ENCODE assay signal across 7 mouse cellular contexts in genomic region chr11:3289803-3290639, GRCm38 (mm10). TPM values are rescaled to one million over a fixed set of nuclear protein-coding genes. Genes with fewer than 3 reads are reported as not detected.
DNase-seq lines count a peak whose midpoint lies in the region; ATAC-seq and TF ChIP-seq lines count a peak whose summit lies in the region.

No protein-coding gene starts in this region.

- peak overlapping the region; percentile 99 for H3K4me2 ChIP-seq in intestine, postnatal 0 days (replicated peaks; ENCODE audit: low read depth)
- peak overlapping the region; percentile 100 for H3K4me2 ChIP-seq in limb, embryonic 12.5 days
- peak overlapping the region; percentile 100 for H3K4me2 ChIP-seq in midbrain, embryonic 14.5 days (ENCODE audit: low read length)

- TF ChIP-seq CTCF in intestine, postnatal 0 days (IDR thresholded peaks at IDR 0.05; ENCODE audit: low read depth), result peak; percentile 78

- H3K4me3 ChIP-seq in intestine, postnatal 0 days (ENCODE audit: low read depth, low read length), result peak overlapping the region; percentile 88
- H3K4me3 ChIP-seq in limb, embryonic 12.5 days (replicated peaks), result peak overlapping the region; percentile 86
- peak overlapping the region; percentile 88 for H3K4me3 ChIP-seq in midbrain, embryonic 14.5 days (replicated peaks; ENCODE audit: low read depth, low read length)

- H3K36me3 ChIP-seq in intestine, postnatal 0 days (ENCODE audit: control insufficient read depth, insufficient read depth), result peaks cover 12% of the 10 kb centered on the region
- peaks cover 25% of the 10 kb centered on the region for H3K36me3 ChIP-seq in limb, embryonic 12.5 days
- peaks cover 23% of the 10 kb centered on the region for H3K36me3 ChIP-seq in midbrain, embryonic 14.5 days (ENCODE audit: control insufficient read depth, insufficient read depth, low read length)

- DNase-seq in adrenal gland, postnatal 10 days, result peak; percentile 86
- peak; percentile 94 for DNase-seq in embryo, embryonic 10.5 days (ENCODE audit: low spot score)
- peak; percentile 99 for DNase-seq in midbrain, embryonic 14.5 days
- DNase-seq in spleen, adult 12 weeks (ENCODE audit: low spot score), result peak; percentile 70

- ATAC-seq in granulocyte monocyte progenitor cell, adult 5-6 weeks (replicated peaks; ENCODE audit: poor library complexity, severe bottlenecking), result peak; percentile 33
- peak; percentile 62 for ATAC-seq in intestine, postnatal 0 days
- ATAC-seq in limb, embryonic 12.5 days (ENCODE audit: insufficient number of reproducible peaks, insufficient read depth, low FRiP score, low TSS enrichment, low read depth), result peak; percentile 52
- ATAC-seq in midbrain, embryonic 14.5 days (ENCODE audit: low FRiP score, low TSS enrichment), result peak; percentile 62

- H3K9me3 ChIP-seq in intestine, postnatal 0 days (ENCODE audit: control insufficient read depth), result no peaks in the 10 kb centered on the region
- no peaks in the 10 kb centered on the region for H3K9me3 ChIP-seq in limb, embryonic 12.5 days
- no peaks in the 10 kb centered on the region for H3K9me3 ChIP-seq in midbrain, embryonic 14.5 days (ENCODE audit: control insufficient read depth, low read length)

- peak overlapping the region; percentile 84 for H3K9ac ChIP-seq in intestine, postnatal 0 days (ENCODE audit: low read depth, low read length)
- peak overlapping the region; percentile 97 for H3K9ac ChIP-seq in limb, embryonic 12.5 days (replicated peaks)
- peak overlapping the region; percentile 95 for H3K9ac ChIP-seq in midbrain, embryonic 14.5 days (replicated peaks; ENCODE audit: low read length)

- WGBS in intestine, postnatal 0 days, result under 1% methylated on average over 79 of the region's 92 CpGs
- WGBS in limb, embryonic 12.5 days, result under 1% methylated on average over 80 of the region's 92 CpGs
- under 1% methylated on average over 88 of the region's 92 CpGs for WGBS in midbrain, embryonic 14.5 days

- H3K27ac ChIP-seq in intestine, postnatal 0 days (ENCODE audit: low read depth, low read length), result peak overlapping the region; percentile 91
- peak overlapping the region; percentile 100 for H3K27ac ChIP-seq in limb, embryonic 12.5 days
- peak overlapping the region; percentile 100 for H3K27ac ChIP-seq in midbrain, embryonic 14.5 days (replicated peaks; ENCODE audit: low read depth, low read length)

- 0 out of 2 replicates have a peak, but pooled peaks cover 7% of the 10 kb centered on the region for H3K4me1 ChIP-seq in intestine, postnatal 0 days (replicated peaks; ENCODE audit: control insufficient read depth, insufficient read depth, low read length)
- peaks cover 40% of the 10 kb centered on the region for H3K4me1 ChIP-seq in limb, embryonic 12.5 days (replicated peaks)
- H3K4me1 ChIP-seq in midbrain, embryonic 14.5 days (ENCODE audit: control insufficient read depth, insufficient read depth, low read length), result peaks cover 31% of the 10 kb centered on the region

- no peaks in the 10 kb centered on the region for H3K27me3 ChIP-seq in intestine, postnatal 0 days (replicated peaks; ENCODE audit: control insufficient read depth, insufficient read depth, low read length)
- H3K27me3 ChIP-seq in limb, embryonic 12.5 days, result no peaks in the 10 kb centered on the region
- H3K27me3 ChIP-seq in midbrain, embryonic 14.5 days (ENCODE audit: control insufficient read depth, insufficient read depth, low read length), result no peaks in the 10 kb centered on the region

RNA-seq across cellular contexts. Expression of gene Patz1, which starts 1.3 kb away (rescaled TPM):
- 10 to 100 TPM; 31.2 to 38.5 TPM for total RNA-seq in adrenal gland, postnatal 10 days (2021)
- 98.0 and 105 TPM in 2 replicates for total RNA-seq in granulocyte monocyte progenitor cell, adult 5-6 weeks (2014; fragmentation: Nextera tagmentation)
- 65.0 and 73.9 TPM in 2 replicates for total RNA-seq in granulocyte monocyte progenitor cell, adult 5-6 weeks (2017)
- 10.7 and 12.1 TPM in 2 replicates for polyA plus RNA-seq in intestine, postnatal 0 days (2015; fragmentation: Nextera tagmentation; extraction: Ambion mirVana)
- polyA plus RNA-seq in limb, embryonic 12.5 days (2016; fragmentation: Nextera tagmentation; extraction: Ambion mirVana), result 72.2 and 75.0 TPM in 2 replicates
- 61.9 and 78.7 TPM in 2 replicates for polyA plus RNA-seq in midbrain, embryonic 14.5 days (2014; fragmentation: Nextera tagmentation; extraction: Ambion mirVana)

RNA-seq across cellular contexts. Expression of gene Drg1, which starts 23.8 kb away (rescaled TPM):
- total RNA-seq in adrenal gland, postnatal 10 days (2021), result 10 to 100 TPM; 84.3 to 91.6 TPM
- 132 and 172 TPM in 2 replicates for total RNA-seq in granulocyte monocyte progenitor cell, adult 5-6 weeks (2014; fragmentation: Nextera tagmentation)
- total RNA-seq in granulocyte monocyte progenitor cell, adult 5-6 weeks (2017), result 229 and 265 TPM in 2 replicates
- polyA plus RNA-seq in intestine, postnatal 0 days (2015; fragmentation: Nextera tagmentation; extraction: Ambion mirVana), result 85.5 and 93.7 TPM in 2 replicates
- polyA plus RNA-seq in limb, embryonic 12.5 days (2016; fragmentation: Nextera tagmentation; extraction: Ambion mirVana), result 216 and 228 TPM in 2 replicates
- polyA plus RNA-seq in midbrain, embryonic 14.5 days (2014; fragmentation: Nextera tagmentation; extraction: Ambion mirVana), result 214 and 242 TPM in 2 replicates

RNA-seq across cellular contexts. Expression of gene Pik3ip1, which starts 40.2 kb away (rescaled TPM):
- 10 to 100 TPM; 13.3 to 17.8 TPM for total RNA-seq in adrenal gland, postnatal 10 days (2021)
- total RNA-seq in granulocyte monocyte progenitor cell, adult 5-6 weeks (2014; fragmentation: Nextera tagmentation), result 30.2 and 35.9 TPM in 2 replicates
- 44.8 and 63.1 TPM in 2 replicates for total RNA-seq in granulocyte monocyte progenitor cell, adult 5-6 weeks (2017)
- 6.5 and 6.8 TPM in 2 replicates for polyA plus RNA-seq in intestine, postnatal 0 days (2015; fragmentation: Nextera tagmentation; extraction: Ambion mirVana)
- 15.1 and 18.8 TPM in 2 replicates for polyA plus RNA-seq in limb, embryonic 12.5 days (2016; fragmentation: Nextera tagmentation; extraction: Ambion mirVana)
- polyA plus RNA-seq in midbrain, embryonic 14.5 days (2014; fragmentation: Nextera tagmentation; extraction: Ambion mirVana), result 20.2 and 21.2 TPM in 2 replicates

Comparison
In these comparisons a context has a peak if more than half of its experiments do, and no peak if none do; other contexts are left out.
1. Peak in every context shown above with its lines: DNase-seq, ATAC-seq, H3K4me3 ChIP-seq and H3K27ac ChIP-seq.